Mouse (Mus musculus): ENCODE measurements at regions not wholly inside any gene's neighbourhood (a gene's known extent, or its start where the extent isn't known, plus 50 kb on each side); places are given as distances from the start of the nearest gene placed in this dataset.

- DNase-seq = no peak
These were observed 436.1 kb upstream of the Tle4 start for GRCm38 (mm10) chr19:15033921-15034320.

- DNase-seq = no peak
These were observed 435.5 kb upstream of the Tle4 start for GRCm38 (mm10) chr19:15033396-15033795.

GRCm38 (mm10) chr19:15032297-15032947 is 434.6 kb upstream of the Tle4 start:
- no peak for DNase-seq

GRCm38 (mm10) chr19:15031483-15031882 is 433.6 kb upstream of the Tle4 start:
- no peak for DNase-seq

- no peak for DNase-seq
These were observed 405.7 kb upstream of the Tle4 start for GRCm38 (mm10) chr19:15003596-15003995.

- DNase-seq = no peak
These were observed 395.5 kb upstream of the Tle4 start for GRCm38 (mm10) chr19:14993344-14993743.

- no peak for DNase-seq
These were observed 372.3 kb upstream of the Tle4 start for GRCm38 (mm10) chr19:14970161-14970560.

GRCm38 (mm10) chr19:14968283-14968682 is 370.4 kb upstream of the Tle4 start:
- DNase-seq = no peak

GRCm38 (mm10) chr19:14957727-14958126 is 359.9 kb upstream of the Tle4 start:
- peak; percentile 47 for DNase-seq

- DNase-seq = no peak
These were observed 359.3 kb upstream of the Tle4 start for GRCm38 (mm10) chr19:14957154-14957553.

GRCm38 (mm10) chr19:14956392-14956791 is 358.5 kb upstream of the Tle4 start:
- no peak for DNase-seq

- DNase-seq = no peak
These were observed 358.1 kb upstream of the Tle4 start for GRCm38 (mm10) chr19:14955969-14956368.

GRCm38 (mm10) chr19:14940207-14940952 is 342.5 kb upstream of the Tle4 start:
- no peak for DNase-seq

- DNase-seq = no peak
These were observed 324.4 kb upstream of the Tle4 start for GRCm38 (mm10) chr19:14922238-14922637.

- DNase-seq = no peak
These were observed 313.4 kb upstream of the Tle4 start for GRCm38 (mm10) chr19:14911056-14911850.

- no peak for DNase-seq
These were observed 297.0 kb upstream of the Tle4 start for GRCm38 (mm10) chr19:14894875-14895274.

- DNase-seq = no peak
These were observed 294.5 kb upstream of the Tle4 start for GRCm38 (mm10) chr19:14892390-14892758.

- no peak for DNase-seq
These were observed 294.0 kb upstream of the Tle4 start for GRCm38 (mm10) chr19:14891689-14892389.

GRCm38 (mm10) chr19:14891090-14891428 is 293.2 kb upstream of the Tle4 start:
- no peak for DNase-seq

GRCm38 (mm10) chr19:14890241-14891089 is 292.6 kb upstream of the Tle4 start:
- peak; percentile 58 for DNase-seq

GRCm38 (mm10) chr19:14889794-14890193 is 291.9 kb upstream of the Tle4 start:
- DNase-seq = no peak

GRCm38 (mm10) chr19:14883707-14884421 is 286.0 kb upstream of the Tle4 start:
- no peak for DNase-seq
